Mouse (Mus musculus) spleen, adult 12 weeks (tissue): ENCODE measurements around the gene Banp.

Experiments
- DNase-seq: peaks from one replicate; pipeline ENCODE4 v3.0.0; 2022; ENCODE audit warnings: low spot score

Gene Banp

DNA sequence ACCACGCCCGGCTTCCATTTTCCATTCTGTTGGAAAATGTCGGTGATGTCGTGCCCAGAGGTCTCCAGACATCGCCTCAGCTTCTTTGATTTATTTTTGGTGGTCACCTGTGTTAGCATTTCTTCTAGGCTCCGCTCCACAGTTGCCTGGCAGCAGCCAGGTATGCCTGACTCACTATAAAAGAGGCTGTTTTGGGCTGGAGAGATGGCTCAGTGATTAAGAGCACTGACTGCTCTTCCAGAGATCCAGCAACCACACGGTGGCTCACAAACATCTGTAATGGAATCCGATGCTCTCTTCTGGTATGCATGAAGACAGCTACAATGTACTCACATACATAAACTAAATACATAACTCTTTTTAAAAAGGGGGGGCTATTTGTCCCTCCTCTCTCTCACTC lies 23.3 kb upstream of the Banp start:
- DNase-seq = no peak

DNA sequence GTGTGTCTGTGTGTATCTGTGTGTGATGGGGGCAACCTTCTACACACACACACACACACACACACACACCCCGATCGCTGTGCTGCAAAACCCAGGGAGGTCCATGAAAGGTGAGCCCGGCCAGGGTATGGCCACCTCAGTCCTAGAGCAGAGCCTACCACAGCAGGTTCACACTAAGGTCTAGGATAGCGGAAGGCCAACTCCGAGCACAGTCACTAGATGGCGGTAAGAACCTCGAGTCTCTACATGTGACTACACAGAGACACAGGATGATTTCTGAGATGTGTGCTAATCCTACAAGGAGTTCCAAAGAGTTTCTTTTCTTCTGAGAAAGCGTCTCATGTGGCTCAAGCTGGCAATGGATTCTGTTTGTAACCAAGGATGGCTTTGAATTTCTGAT lies 22.2 kb upstream of the Banp start:
- DNase-seq = no peak

DNA sequence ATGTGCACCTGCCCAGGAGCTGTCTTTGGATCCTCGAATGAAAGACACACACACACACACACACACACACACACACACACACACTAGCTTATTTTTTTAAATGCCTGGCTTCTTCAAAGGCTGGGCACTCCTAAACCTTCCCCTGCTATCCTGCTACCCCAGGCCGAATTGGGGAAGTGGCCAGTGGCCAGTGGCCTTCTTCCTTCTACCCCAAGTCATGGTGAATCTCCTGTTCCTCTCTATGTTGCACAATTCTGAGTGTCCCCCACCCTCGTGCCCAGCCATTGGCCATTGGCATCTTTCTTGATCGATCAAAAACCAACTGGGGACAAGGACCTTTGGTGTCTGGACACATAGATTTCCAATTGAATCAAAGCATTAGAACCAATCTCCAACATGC lies 19.5 kb upstream of the Banp start:
- DNase-seq = no peak

DNA sequence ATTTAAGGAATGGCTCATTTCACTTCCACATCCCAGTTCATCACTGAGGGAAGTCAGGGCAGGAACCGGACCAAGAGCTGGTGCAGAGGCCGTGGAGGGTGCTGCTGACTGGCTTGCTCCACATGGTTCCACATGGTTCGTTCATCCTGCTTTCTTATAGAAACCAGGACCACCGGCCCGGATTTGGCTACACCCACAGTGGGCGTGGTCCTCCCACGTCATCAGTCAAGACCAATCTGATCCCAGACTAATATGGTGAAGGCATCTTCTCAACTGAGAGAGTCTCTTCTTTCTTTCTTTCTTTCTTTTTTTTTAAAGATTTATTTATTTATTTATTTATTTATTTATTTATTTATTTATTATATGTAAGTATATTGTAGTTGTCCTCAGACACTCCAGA lies 18.0 kb upstream of the Banp start:
- DNase-seq = no peak

DNA sequence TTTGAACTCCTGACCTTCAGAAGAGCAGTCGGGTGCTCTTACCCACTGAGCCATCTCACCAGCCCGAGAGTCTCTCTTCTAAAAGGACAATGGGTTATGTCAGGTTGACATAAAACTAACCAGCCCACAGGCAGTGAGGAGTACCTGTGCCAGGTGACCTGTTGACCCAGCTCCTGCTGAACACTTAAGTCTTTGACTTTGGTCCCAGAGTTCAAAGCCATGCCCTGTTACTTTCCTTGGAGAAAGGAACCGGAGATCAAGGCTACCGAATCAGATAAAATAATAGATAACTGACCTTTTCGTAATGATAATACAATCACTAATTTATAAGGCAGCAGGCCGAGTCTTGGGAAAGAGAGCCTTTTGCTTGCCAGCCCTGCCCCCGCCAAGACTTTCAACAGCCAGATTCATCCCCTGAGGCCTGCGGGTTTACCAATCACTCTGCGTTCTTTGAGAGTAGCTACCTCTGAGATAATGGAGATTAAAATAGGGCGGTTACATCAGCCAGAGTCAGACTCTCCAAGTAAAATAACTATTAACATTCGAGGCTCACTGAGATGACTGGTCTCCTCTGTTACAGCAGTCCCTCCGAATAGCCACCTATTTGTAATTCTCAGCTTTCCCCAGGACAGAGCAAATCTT lies 17.4 kb upstream of the Banp start:
- no peak for DNase-seq

DNA sequence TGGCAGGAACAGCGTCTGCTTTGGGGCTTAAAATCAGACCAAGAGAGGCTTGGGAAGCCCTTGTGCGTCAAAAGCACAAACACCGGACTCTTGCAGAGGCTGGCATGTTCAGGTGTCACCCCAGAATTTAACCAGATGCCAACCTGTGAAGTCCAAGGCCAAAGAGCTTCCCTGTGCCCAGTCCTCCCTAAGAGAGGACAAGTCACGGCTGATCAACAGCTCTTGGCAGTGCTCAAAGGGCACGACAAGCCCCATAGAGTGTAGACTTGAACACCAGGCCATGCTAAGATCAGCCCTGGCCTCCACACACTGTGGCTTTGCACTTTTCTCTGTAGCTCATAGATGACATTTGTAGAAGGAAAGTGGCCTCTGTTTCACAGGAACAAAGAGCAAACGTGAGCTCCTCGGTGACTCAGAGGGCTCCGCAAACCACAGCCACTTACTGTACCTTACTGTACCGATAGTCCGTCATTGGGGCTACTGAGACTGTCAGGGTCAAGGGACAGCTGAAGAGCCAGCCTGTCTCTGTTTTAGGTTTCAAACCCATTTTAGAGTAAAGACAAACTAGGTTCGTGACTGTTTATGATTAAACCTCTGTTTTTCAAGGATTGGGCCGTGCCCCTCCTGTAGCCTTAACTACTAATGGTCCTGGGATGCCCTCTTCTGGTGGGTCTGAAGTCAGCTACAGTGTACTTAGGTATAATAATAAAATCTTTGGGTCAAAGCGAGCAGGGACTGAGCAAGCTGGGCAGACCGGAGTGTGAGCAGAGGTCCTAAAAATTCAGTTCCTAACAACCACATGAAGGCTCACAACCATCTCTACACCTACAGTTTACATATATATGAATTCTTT lies 16.7 kb upstream of the Banp start:
- no peak for DNase-seq

DNA sequence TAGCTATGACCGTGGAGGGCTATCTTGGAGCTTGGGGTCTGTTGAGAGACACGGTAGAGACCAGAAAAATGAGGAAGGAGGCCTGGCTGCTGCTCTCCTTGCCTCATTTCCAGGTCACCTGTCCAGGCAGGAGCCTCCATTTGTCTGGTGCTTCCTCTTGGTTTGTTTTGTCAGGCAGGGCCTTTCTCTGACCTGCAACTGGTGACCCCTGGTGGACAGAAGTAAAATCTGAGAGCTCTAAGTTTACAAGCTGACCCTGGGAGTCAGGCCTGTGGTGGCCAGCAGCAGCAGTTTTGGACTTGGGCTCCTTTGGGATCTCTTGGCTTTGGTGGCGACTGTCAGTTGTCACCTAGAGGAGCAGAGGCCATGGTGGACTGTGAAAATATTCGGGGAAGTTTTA lies 15.0 kb upstream of the Banp start:
- DNase-seq = no peak

DNA sequence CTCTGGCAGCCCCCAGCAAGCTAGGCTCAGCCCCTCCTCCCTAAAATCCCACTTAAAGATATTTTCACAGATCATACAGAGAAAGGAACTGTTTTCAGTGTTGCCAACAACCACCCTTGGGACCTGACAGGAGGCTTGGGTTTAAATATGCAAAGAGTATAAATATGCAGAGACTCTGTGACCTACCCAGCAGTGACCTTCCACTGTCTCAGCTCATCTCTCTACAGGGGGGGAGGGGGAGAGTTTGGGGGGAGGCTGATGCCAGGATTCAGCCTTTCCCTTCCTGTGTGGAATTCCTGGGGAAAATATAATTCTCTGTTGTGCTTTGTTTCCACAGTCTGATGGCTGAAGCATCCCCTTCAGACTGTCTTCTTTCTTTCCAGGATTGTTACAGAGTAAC lies 14.6 kb upstream of the Banp start:
- no peak for DNase-seq

DNA sequence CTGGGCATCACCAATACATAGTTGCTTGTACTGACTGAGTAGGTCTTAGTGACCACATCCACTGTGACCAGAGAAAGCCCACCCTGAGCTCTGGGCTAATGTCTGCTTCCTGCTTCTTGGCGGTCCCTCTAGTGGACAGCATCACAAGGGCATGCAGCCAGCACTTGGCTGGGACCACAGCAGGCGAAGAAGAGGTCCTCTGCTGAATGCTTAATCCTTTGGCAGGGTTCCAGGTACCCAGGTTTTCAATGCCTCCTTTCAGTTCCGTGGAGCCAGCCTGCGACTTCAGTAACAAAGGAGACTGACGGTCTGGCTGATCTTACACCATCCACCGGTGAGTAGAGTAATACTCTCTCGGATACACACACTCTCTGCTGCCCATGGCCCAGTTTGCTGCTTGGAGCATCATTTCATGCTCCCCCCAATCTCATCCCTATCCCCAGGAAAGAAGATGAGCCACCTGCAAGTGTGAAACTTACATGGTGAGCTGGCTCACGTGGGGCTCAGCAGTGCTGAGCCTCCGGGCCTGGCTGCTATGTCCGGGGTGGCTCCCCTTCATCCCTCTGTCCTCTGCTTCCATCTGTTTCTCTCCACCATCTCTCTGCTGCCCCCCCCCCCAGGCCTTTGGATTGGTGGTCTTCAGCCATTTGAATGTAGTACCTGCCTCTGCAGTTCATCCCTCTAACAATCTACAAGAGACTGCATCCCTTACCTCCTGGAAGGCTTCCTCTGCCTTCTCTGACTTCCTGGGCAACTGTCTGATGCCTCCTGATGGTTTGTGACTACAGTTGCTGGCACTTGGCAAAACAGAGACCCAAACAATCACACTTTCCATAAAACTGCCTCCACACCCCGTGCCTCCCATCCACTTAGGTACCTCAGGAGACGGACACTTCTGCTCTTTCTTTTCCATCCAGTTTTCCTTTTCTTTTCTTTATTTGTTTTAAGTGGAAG lies 13.9 kb upstream of the Banp start:
- DNase-seq = no peak

DNA sequence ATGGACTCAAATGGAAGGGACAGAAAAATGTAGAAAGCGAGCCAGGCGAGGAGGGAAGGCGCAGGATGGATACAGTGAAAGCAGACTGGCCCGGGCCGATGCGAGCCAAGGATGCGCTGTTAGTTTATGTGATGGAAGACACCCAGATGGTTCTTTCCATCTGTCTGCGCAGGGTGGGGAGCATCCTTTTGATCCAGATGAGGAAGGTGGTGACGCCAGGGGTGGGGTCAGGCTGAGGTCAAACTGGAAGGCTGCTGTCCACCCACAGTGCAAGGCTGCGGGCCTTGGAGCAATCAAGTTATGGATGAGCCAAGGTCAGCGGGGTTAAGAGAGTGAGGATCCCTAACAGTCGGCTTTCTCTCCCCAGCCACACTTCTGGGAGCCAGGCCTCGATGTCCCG lies 13.2 kb upstream of the Banp start:
- no peak for DNase-seq

DNA sequence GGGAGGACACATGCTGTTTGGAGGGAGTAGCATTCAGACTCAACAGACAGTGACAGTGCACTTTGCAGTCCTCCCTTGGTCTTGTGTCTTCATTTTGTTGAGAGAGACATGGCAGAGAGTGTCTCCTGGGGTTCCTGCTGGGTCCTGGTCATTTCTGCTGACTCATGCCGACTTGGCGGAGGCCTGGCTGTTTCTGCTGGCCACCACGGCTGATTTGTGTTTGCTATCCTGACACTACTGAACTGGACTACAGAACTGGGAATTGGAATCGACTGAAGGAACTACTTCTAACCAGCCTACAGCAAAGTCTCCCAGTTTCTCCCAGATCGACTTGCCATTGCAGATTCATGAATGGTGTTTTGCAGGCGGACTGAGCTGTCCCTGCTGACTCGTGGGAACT lies 10.8 kb upstream of the Banp start:
- DNase-seq = no peak

DNA sequence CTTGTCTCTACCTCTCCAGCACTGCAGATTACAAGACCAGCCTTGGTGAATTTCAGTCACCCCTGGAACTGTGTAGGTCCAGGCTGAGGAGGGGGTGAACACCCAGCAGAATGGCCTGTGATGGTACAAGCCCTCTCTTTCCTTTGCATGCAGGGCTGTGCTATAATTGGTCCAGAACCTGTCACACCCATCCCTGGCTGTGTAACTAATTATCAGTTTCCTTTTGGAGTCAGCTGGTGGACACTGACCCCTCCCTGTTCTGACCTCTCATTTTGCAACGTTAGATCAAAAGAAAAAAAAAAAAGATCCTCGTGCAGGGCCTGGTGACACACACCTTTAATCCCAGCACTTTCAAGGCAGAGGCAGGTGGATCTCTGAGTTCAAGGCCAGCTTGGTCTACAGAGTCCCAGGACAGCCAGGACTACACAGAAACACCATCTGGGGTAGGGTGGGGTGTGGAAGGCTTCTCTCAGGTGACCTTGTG lies 6.5 kb upstream of the Banp start:
- DNase-seq = no peak

DNA sequence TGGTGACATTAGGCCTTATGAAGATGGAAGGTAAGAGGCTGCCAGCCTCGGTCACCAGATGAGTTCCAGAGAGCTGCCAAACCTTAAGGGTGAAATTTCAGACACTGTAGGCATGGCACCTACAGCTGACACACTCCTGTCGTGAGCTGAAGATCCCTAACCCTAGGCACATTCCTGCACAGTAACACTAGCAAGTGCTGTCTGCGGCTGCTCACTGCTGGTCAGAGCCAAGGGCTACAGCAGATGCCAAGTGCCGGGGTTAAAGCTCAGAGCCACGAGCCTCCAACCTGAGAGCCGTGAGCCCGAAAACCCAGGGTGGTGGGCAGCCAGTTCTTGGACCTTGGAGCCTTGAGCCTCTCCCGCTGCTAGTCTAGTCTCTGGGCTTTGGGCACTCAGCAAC lies 5.8 kb upstream of the Banp start:
- DNase-seq = no peak

DNA sequence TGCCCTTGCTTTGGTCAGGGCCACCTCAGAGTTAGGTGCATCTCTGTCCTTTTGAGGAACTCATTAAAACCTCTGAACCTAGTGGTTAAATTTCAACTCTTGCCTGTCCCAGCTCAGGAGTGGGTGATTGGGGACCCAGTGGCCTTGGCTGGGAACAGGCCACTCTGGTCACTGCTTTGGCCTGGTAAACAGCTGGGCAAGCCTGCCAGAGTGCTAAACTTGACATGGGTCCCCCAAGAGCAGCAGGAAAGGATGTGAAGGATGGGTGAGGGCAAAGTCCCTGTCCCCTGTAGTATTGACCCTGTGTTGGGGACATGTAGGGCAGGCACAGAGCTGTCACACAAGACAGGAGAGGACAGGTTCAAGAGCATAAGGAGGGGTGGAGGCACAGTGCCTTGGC lies 4.7 kb upstream of the Banp start, which contains the start of gene Car5a:
TSS of gene Car5a (minus strand) at position 74 of the 400 bp plus-strand sequence.
- DNase-seq = no peak

DNA sequence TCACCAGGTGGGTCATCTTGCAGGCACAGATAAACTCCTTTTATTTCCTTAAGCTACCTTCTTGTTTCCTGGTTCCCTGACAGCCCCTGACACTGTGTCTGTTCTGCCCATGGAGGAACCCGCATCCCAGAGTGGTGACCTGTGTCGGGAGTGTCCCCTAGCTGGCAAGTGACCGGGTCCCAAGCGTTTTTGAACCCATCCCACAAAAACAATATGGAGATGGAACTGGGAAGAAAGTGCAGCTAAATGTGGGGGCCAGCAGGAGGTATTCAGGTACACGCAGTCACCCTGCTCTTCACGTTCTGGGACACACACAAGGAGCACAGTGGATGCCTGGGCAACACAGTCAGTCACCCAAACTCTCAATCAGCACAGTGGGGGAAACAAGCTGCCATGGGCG lies 3.2 kb upstream of the Banp start:
- DNase-seq = no peak

DNA sequence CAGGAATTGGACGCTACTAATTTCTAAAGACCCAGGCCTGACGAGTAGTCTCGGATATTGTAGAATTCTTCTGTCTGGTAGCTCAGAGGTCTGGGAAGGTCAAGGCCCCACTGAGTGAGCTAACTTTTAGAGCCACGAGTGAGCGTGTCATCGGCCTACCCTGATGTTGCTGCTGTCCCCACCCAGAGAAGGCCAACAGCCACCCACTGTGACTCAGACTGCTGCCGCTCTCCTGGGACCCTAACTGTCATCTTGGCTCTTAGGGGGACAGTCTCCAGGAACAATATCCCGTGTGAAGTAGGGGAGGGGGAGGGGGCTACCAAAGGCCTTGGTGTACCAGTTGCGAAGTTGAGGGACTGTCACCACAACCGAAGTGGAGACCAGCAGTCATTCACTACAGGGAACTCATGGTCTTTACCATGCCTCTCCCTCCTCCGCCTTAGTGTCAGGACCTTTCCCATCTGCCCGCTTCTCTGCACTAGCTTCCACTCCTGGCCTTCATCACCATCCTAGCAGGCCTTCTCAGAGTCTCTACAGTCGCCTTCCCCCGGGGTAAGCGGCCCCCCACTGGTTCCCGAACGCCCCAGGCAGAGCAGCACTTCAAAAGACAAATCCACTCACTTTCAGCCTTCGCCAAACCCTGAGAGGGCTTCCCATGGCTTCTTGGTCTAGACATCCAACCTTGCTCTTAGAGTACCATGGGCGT lies 2.4 kb upstream of the Banp start:
- no peak for DNase-seq

DNA sequence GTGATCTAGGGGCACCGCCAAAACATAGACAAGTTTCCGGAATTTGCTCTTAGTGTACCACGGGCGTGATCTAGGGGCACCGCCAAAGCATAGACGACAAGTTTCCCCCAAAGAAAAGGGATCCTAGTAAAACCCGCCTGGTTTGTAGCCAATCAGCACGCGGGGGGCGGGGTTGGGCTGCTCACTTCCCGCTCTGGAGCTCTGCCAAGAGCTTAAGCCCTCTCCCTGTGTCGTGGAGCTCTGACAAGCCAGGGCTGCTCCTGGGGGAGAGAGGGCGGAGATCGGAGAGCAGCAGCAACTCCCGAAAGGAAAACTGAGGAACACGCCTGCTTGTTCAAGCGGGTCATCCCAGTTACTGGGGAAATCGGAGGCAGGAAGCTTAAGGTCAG lies 1.8 kb upstream of the Banp start:
- peak; percentile 84 for DNase-seq

DNA sequence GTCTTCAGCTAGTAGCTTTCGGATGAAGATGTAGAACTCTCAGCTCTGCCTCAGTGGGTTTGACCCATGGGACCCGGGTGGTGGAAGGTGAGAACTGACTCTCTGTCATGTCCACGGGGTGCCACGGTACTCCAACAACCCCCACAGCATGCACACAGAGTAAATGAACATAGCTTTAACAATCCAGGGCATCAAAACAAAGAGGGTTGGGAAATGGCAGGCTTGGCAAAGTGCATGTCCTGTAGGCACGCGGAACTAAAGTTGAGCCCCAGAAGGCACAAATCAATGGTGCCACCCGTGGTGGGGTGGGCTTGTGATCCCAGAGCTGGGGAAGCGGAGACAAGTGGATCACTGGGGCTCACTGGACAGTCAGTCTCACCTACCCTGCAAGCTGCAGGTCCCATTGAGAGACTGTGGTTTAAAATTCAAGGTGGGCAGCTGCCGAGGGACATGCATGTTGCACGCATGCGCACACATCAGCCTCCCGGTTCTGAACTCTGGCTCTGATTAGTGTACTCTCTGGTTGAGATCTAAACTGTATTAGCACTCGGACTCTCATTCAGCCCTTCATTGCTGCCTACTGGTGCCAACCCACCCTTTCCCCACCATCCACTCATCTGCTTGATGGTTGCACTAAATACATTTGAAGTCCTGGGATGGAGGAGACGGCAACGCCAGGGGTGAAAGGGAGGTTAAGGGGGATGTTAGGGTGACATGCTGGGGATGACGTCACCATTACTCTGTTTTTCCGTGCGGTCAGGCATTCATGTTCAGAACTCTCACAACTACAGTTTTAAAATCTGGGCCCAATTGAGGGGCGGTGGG lies 1.0 kb upstream of the Banp start:
- no peak for DNase-seq

DNA sequence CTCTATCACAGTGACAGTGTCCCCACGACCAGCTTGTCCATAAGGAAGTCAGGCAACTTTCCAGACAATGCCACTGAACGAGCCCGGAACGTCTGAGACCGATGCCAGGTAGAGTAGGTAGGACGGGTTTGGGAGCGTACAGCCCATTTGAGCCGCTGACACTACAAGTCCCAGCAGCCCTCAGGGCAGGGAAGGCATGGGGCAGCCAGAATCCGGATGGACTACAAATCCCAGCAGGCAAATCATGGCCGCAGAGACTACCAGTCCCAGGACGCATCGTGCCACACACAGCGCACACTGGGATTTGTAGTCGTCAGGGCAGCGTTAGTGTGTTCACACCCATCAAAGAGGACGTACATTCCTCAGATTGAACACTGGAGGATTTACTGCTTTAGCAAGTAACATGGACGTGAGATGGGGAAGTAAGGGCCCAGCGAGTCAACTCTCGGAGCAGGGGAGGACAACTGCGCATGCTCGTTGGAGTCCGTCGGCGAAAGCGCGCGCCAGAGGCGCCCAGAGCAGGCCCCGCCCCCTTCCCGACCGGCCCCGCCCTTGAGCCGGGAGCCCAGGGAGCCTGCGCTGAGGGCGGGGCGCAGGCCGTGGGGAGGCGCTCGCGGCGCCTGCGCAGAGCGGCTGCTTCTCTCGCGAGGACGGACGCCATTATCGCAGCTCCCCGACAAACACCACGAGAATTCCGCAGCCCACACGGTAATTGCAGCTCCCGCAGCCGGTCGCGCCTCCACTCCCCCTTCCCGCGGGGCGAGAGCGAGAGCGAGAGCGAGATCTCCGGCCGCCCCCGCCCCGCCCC lies 595 bp downstream of the Banp start:
- peak; percentile 99 for DNase-seq
